Mouse (Mus musculus) central nervous system, embryonic 11.5 days (tissue): ENCODE results near the gene Unc93b1. TPM values are rescaled to one million over a fixed set of nuclear protein-coding genes. Genes with fewer than 3 reads are reported as not detected.

Experiments used
- polyA plus RNA-seq: library from polyadenylated mRNA; depleted of rRNA; stranded (reverse); fragments of >200 nt; gene quantifications from 2 replicates; pipeline ENCODE4 v1.2.3, GENCODE M21; 2012; rRNA removed

Unc93b1 gene
- polyA plus RNA-seq = 8.5 and 11.6 TPM in 2 replicates

DNA sequence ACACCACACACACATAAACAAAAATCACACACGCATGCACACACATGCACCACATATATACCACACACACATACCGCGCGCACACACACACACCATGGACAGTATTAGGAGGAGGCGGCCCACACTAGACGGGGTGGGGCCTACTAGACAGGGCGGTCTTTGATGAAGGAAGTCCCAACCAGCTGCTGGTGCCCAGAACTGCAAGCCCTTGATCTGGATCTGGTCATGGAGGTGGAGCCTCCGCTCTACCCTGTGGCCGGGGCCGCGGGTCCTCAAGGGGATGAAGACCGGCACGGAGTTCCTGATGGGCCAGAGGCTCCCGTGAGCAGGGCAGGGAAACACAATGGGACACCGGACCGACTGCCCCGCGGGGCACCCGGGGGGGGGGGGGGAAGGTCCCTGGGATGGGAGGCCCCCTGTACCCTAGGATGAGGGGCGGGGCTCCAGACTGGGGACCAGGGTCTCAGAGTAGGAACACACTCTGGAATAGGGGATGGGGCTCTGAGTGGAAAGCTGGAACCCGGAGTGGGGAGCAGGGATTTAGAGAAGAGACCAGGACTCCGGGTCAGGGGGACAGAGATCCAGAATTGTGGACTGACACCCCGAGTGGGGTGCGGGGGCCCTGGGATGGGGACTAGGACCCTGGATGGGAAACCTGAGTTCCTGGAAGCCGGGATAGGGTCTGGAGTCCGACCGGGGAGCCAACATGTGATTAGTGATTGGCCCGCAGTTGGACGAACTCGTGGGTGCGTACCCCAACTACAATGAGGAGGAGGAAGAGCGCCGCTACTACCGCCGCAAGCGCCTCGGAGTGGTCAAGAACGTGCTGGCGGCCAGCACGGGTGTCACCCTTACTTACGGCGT, at the start of gene Unc93b1:
Gene Unc93b1 (plus strand): TSS at position 155 of the 864 bp plus-strand sequence.

DNA sequence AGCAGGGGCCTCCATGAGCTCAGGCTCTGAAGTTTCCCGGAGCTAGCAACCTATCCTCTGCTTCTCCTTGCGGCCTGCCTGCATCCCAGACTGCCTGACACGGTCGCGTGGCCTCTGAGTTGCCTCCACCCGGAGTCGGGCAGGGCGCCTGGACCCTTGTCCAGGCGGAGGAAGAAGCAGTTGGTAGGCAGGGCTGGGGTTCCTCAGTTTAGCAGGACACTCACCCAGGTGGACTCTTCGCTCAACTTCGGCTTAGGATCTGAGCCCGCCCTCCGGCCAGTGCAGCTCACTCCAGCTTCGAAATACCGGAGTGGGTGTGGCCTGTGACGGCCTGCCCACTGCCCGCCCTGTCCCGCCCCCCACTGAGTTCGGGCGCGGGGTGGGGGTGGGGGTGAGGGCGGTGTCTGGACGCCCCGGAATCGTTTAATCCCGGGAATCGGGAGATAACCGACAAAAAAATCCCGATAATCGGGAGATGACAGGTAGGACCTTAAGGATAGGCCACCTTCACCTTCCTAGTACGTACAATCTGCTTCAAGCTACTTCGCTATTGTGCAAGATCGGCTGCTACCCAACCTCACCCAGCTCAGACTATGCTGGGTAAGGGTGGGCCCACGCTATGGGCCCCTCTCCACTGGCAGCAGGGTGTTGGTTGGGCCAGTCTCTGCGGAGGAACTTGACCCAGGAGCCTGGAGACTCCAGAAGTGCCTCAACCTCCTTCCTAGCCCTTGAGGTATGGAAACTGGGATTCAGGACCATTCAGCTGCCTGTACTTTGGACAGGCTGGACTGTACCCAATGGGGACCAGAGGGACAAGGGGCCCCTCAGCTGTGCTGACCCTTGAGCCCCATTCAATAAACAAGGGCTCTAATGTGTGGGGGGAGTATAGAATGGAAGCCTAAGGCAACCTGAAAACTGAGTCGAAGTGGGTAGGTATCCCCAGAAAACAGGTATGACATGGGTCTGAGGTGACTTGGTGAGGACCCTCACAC, 27.9 kb upstream of the Unc93b1 start, which contains the start of gene Tcirg1:
Gene Tcirg1 (minus strand): TSS at position 339 of the 992 bp plus-strand sequence.

DNA sequence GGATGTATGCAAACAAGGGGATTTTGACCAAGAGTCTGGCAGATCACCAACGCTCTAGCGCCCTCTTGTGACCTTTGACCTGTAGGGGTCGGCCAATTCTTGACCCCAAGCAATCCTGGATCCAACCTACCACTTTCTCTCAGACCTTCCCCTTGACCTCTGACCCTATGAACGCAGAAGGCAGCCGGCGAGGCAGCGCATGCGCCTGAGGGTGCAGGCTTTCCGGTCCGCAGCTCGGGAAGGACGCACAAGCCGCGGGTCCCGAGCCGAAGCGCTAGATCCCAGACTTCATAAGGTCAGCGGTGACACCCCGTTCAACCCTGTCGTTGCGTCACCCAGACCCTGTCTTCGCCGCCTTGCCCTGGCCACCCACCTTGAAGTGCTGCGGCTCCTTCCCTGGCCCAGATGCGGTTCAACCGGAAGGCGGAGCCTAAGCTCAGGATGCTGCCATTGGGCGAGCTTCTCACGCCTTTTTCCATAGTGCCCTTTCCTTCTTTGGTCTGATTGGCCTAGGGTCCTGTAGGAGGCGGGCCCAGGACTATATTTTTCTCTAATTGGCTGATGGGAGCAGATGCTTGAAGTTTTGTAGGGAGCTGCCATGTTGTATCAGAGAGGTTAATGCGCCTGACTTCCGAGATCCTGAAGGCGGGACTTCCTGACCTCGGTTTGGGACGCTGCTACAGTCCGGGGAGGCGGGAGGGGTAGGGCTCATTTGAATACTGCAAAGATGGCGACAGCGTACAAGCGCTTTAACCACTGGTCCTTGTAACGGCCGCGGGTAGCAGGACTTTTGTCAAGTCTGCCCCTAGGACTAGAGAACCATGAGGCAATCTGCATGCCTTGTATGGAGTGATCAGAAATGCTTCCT, 22.4 kb upstream of the Unc93b1 start, which contains the start of gene Ndufs8:
Gene Ndufs8 (minus strand): TSS at position 438 of the 868 bp plus-strand sequence.

DNA sequence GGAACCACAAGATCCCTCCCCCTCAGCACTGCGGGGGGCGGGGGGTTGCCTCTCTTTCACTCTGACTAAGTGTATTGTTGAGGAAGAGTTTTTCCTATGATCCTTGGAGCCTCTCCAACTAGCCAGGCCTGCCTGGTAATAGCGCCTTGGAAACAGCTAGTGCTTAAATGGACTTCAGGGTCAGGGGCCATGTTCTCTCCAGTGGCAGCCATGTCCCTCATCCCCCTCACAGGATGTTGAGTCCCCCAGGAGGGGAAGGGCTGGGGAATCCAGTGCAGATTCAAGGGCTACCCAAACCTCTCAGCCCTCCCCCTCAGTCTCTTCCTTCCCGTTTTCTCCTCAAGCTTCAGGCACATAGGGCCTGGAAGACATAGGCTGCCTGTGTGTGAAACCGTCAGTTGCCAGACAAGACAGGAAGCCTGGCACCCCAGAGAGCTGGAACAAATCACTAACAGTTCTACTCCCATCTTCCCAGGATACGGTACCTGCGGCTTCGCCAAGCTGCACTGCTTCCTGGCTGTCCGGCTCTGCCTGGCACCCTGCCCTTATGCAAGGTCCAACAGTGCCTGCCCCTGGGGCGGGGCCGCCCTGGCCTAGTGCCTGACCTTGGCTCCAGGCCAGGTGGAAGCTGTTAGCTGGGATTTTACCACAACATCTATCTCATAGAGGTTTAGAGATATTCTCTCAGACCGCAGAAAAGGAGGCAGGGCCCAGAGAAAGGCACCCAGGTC, 5.6 kb upstream of the Unc93b1 start, which contains the start of gene Aldh3b1:
Gene Aldh3b1 (minus strand): TSS at position 598 of the 731 bp plus-strand sequence.

DNA sequence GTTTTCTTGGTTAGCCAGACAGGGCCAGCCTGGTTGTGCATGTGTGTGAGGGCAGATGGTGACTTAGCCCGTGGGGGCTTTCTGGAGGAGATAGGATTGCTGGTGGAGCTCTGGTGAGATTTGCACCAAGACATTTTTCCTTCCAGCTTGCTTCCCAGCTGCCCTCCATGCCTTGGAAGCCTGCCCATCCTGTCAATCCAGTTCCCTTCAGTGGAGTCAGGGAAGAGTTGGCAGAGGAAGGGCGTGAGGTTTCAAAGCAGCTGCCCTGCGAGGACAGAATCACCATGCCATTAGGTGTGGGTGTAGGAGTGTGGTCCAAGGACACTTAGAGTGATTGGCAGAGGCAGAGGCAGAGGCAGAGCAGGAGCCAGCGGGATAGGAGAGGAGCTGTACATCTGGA, 23.5 kb downstream of the Unc93b1 start, which contains the start of gene Aldh3b3:
Gene Aldh3b3 (plus strand): TSS at position 176 of the 400 bp plus-strand sequence.

DNA sequence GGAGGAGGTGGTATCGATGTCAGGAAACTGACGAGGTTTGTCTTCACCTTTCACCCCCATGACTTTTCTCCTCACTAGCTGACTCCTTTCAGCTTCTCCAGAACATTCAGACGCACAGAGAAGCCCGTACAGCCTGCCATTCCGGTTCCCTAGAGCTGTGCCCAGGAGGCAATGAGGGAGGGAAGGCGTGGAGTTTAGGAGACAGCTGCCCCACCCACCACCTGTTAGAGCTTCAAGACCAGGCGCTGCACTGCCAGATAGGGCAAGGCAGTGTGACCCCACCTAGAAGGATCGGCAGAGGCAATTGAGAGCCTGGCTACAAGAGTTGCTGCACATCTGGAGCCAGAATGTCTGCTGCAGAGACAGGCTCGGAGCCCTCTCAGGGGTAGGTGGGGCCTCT, 37.2 kb downstream of the Unc93b1 start, which contains the start of gene Aldh3b2:
Gene Aldh3b2 (plus strand): TSS at position 100 of the 400 bp plus-strand sequence.

DNA sequence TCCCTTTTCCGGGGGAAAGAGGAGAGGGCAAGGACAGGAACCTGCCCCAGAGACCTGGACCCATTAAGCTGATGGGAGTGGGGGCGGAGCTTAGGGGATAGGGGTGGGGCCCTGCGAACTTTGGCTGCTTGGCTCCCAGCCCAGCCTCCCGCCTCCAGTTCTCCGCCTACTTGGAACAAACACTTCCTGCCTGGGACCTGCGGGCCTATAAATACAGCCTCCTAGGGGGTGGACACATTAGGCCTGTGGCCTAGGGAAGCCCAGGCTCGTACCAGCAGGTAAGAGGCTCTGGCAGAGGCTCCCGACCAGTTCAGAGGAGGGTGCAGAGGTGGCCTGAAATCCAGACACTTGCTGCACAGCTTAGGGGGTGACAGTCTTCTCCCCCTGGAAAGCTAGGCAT, 51.3 kb downstream of the Unc93b1 start, which contains the start of gene Acy3:
Gene Acy3 (plus strand): TSS at position 237 of the 400 bp plus-strand sequence.

DNA sequence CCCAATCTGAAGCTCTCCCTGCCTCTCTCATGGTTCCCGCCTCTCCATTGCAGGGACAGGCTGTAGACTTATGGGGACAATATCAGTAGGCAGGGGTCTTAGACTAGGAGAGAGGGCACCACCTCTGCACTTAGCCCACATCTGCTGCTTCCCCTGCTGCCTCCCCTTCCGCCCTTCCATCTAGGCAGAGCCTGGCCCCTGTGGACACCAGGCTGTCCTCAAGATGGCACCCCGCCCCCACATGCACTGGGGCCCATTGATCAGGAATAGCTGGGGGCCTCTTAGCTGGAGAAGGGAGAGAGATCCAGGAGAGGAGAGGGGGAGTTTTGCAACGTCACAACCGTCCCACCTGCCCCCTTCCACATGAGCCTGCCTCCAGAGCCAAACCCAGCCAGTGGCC, 57.4 kb downstream of the Unc93b1 start, which contains the start of gene Tbx10:
Gene Tbx10 (plus strand): TSS at position 337 of the 400 bp plus-strand sequence.

Other genes starting within 250 kb of the Unc93b1 start
- gene Lrp5, start 248.6 kb upstream of the Unc93b1 start, polyA plus RNA-seq = 13.4 and 22.0 TPM in 2 replicates
- gene 1810055G02Rik, start 226.9 kb upstream of the Unc93b1 start, polyA plus RNA-seq = 19.7 and 43.3 TPM in 2 replicates
- 41.4 and 44.9 TPM in 2 replicates for gene Kmt5b, start 167.8 kb upstream of the Unc93b1 start, polyA plus RNA-seq
- gene Chka, start 83.4 kb upstream of the Unc93b1 start, polyA plus RNA-seq = 67.2 and 79.0 TPM in 2 replicates
- 65.9 and 66.2 TPM in 2 replicates for gene Tcirg1, start 28.1 kb upstream of the Unc93b1 start, polyA plus RNA-seq
- 142 and 207 TPM in 2 replicates for gene Ndufs8, start 22.4 kb upstream of the Unc93b1 start, polyA plus RNA-seq
- 0.60 and 0.68 TPM in 2 replicates for gene Aldh3b1, start 5.4 kb upstream of the Unc93b1 start, polyA plus RNA-seq
- gene Aldh3b3, start 23.5 kb downstream of the Unc93b1 start, polyA plus RNA-seq = not detected in 2 replicates
- 0.38 and 0.76 TPM in 2 replicates for gene Aldh3b2, start 37.1 kb downstream of the Unc93b1 start, polyA plus RNA-seq
- 2.2 and 3.4 TPM in 2 replicates for gene Acy3, start 51.4 kb downstream of the Unc93b1 start, polyA plus RNA-seq
- gene Tbx10, start 57.6 kb downstream of the Unc93b1 start, polyA plus RNA-seq = 0.11 and 0.15 TPM in 2 replicates
- 4.7 and 10.6 TPM in 2 replicates for gene Nudt8, start 65.4 kb downstream of the Unc93b1 start, polyA plus RNA-seq
- gene Gm49405, start 65.4 kb downstream of the Unc93b1 start, polyA plus RNA-seq = 2.9 and 4.4 TPM in 2 replicates
- 8.2 and 13.0 TPM in 2 replicates for gene Doc2g, start 68.1 kb downstream of the Unc93b1 start, polyA plus RNA-seq
- gene Ndufv1, start 77.6 kb downstream of the Unc93b1 start, polyA plus RNA-seq = 153 and 167 TPM in 2 replicates
- gene Gstp1, start 102.8 kb downstream of the Unc93b1 start, polyA plus RNA-seq = 218 and 263 TPM in 2 replicates
- gene Gstp2, start 110.8 kb downstream of the Unc93b1 start, polyA plus RNA-seq = 0.24 and 9.3 TPM in 2 replicates
- gene Gstp3, start 124.4 kb downstream of the Unc93b1 start, polyA plus RNA-seq = 0.98 and 2.2 TPM in 2 replicates
- 0.07 TPM in 1 of 2 replicates, not detected in the other for gene Cabp2, start 146.4 kb downstream of the Unc93b1 start, polyA plus RNA-seq
- 33.8 and 35.4 TPM in 2 replicates for gene Cdk2ap2, start 162.0 kb downstream of the Unc93b1 start, polyA plus RNA-seq
- 23.9 and 25.8 TPM in 2 replicates for gene Pitpnm1, start 164.8 kb downstream of the Unc93b1 start, polyA plus RNA-seq
- 53.3 and 100 TPM in 2 replicates for gene Aip, start 190.7 kb downstream of the Unc93b1 start, polyA plus RNA-seq
- gene Gpr152, start 204.6 kb downstream of the Unc93b1 start, polyA plus RNA-seq = 0.02 and 0.06 TPM in 2 replicates
- 0.05 and 0.11 TPM in 2 replicates for gene Cabp4, start 208.8 kb downstream of the Unc93b1 start, polyA plus RNA-seq
- gene Coro1b, start 213.4 kb downstream of the Unc93b1 start, polyA plus RNA-seq = 168 and 188 TPM in 2 replicates
- 2.7 and 3.3 TPM in 2 replicates for gene Ptprcap, start 218.4 kb downstream of the Unc93b1 start, polyA plus RNA-seq
- 51.0 and 60.7 TPM in 2 replicates for gene Rps6kb2, start 228.2 kb downstream of the Unc93b1 start, polyA plus RNA-seq
- gene Carns1, start 240.3 kb downstream of the Unc93b1 start, polyA plus RNA-seq = 3.5 and 4.1 TPM in 2 replicates